Mouse (Mus musculus) adrenal gland, adult 8-10 months (tissue): ENCODE data around the gene Stkld1. TPM values are rescaled to one million over a fixed set of nuclear protein-coding genes. Genes with fewer than 3 reads are reported as not detected.

Source experiments
- DNase-seq: peaks from one replicate; pipeline ENCODE4 v3.0.0; 2022
- total RNA-seq, 4 experiments: library from RNA; stranded (reverse); gene quantifications; 2 replicates each; pipeline ENCODE4 v1.2.4; 2022

Stkld1 gene
- total RNA-seq, 4 experiments from 2014 or later = 0.75 to 0.77 TPM; not detected in 2

- DNase-seq = peak; percentile 85
Observed at GRCm38 (mm10) chr2:26915927-26916728, 17.7 kb upstream of the Stkld1 start, which contains the start of the genes Surf2 and Surf1. Gene Surf2 (plus strand): TSS chr2:26916367. Gene Surf1 (minus strand): TSS chr2:26916530.

DNA sequence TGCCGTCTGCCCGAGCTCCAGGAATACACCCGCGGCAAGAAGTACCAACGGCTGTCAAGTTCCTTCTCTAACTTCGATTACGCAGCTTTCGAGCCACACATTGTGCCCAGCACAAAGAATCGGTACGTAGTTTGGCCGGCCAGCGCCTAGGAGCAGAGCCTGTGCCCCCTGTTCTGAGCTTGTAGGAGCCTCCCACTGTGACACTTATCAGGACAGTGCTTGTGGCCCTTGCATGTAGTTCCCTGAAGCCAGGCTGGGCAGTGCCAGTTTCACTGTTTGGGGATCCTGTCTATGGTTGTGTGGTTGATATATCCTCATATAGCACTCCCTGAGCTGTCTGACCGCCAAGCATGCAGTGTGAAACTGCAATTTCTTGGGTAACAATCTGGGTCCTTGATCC, 17.1 kb upstream of the Stkld1 start:
- no peak for DNase-seq

GRCm38 (mm10) chr2:26919684-26920083, 14.2 kb upstream of the Stkld1 start:
- DNase-seq = no peak

DNA sequence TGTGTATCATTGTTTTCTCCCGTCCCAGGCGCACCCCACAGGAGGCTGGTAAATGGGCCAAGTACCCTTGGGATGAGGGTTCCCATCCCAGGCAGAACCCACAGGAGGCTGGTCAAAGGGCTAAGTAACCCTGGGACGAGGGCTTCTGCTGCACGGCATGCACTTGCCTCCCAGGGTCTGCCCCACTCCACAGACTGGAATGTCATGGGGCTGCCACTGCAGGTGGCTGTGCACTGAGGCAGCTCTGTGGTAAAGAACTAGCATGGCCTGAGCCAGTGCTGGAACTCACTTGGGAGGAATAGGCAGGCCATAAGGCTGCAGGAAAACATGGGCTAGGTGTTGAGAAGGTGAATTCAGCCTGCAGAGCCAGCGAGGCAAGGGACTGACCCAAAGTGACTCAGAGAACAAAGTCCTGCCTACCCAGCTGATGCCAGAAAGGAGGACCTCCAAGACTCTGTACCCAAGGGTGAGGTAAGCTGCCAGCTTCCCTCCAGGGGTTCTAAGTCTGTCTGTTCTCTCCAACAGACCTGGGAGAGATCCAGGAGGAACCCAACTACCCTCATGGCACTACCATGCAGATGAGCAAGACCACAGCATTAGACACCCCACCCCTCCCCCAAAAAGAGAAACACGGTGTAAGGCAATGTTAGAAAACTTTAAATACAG, 13.5 kb upstream of the Stkld1 start:
- DNase-seq = no peak

DNA sequence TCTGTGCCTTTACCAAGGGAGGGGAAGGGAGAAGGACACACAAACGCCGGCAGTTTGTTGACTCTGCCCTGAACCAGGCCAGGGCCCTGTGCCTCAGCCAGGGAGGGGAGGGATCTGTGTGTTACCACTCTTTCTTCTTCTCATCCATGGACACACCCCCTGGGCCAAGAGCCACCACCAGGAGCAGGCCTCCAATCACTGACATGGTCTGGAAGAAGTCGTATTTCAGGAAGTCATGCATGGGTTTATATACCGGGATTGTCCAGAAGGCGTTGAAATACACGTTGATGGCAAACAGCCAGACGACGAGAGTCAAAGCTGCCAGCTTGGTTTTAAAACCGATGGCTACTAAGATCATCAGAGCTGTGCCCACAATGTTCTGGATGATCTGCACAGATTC, 12.1 kb upstream of the Stkld1 start:
- DNase-seq = no peak

- no peak for DNase-seq
Observed at GRCm38 (mm10) chr2:26927745-26928476, 5.9 kb upstream of the Stkld1 start.

GRCm38 (mm10) chr2:26930390-26930789, 3.5 kb upstream of the Stkld1 start:
- peak; percentile 64 for DNase-seq

DNA sequence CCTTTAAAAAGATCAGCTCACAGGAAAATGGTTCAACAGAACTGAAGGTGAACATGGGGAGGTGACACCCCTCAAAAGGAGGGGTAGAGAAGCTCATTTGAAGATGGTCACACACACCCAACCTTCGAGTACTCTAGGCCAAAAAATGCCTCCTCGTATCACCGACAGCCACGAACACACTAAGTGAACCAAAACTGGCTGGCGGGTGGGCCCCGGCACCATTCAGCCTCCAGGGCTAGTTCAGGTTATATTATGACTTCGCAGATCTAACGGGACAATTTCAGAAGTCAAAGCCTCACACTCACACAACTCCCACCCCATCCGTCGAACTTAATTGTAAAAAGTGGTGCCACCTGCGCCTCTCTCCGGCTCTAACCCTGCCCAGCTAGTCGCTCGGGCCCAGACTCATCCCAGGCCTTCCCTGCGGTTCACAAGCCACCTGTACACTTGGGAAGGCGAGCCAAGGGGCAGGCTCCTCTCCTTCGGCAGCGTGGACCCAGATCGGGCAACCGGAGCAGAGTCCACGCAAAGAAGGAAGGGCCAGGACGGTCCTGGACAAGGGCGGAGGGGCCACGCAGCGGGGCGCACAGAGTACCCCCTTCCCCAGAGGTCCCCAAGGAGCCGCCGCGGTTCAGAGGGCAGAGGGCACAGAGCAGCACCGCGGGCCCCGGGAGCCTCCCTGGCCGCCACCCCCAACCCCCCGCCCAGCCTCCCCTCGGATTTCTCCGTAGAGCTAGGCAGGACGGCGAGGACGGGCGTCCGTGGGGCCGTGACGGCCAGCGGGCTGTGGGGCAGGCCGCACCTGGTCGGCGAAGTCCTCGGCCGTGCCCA, 1.2 kb upstream of the Stkld1 start:
- DNase-seq = no peak

- DNase-seq = no peak
Observed at GRCm38 (mm10) chr2:26935286-26935685, 1.4 kb downstream of the Stkld1 start.

- no peak for DNase-seq
Observed at GRCm38 (mm10) chr2:26936425-26936824, 2.6 kb downstream of the Stkld1 start.

DNA sequence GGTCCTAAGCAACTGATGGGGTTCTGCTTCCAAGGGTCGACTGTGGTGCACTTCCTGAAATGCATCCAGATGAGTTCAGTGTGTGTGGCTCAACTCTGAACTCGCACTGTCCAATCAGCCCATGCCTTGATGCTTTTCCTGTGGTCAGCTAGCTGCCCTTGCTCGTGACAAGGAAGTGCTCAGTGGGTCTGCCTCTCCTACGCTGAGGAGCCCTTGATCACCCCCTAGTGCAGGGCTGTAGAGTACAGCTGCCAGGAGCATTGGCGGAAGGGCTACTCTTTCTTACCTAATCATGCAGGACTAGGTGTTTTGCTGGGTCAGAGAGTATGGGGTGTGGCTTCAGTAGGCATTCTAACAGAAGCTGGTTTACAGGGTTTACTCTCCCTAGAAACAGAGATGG, 7.7 kb downstream of the Stkld1 start:
- no peak for DNase-seq

DNA sequence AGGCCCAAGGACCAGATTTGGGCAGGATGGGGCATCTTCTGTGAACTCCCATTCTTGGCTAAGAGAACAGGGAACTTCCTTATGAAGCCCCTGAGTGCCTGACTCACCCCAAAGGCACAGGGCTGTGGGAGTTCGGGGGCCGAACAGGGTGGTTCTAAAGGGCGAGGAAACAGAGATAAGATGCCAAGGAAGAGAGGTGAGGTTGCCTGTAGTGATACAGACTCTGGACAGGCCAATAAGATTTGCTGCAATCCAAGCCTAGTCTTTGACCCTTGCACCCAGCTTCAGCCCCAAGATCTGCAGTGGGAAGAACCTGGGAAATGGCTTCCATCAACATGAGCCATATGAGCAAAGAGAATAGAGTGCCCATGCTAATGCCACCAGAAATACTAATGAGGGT, 9.4 kb downstream of the Stkld1 start:
- no peak for DNase-seq

DNA sequence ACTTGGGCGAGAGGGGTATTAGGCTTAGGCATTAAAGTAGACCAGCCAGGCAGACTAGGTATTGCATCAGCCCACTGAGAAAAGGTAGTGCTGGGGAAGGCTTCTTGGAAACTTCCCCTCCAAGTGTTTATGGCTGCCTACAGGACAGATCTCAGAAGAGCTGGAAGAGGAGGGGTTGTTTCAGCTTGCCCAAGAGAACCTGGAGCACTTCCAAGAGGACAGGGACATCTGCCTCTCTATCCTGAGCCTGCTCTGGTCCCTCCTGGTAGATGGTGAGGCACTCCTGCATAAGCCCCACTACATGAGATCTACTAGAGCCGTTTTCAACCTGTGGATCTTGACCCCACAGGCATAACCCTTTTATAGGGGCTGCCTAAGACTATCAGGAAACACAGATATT, 16.6 kb downstream of the Stkld1 start:
- no peak for DNase-seq

- no peak for DNase-seq
Observed at GRCm38 (mm10) chr2:26951346-26951905, 17.6 kb downstream of the Stkld1 start.

DNA sequence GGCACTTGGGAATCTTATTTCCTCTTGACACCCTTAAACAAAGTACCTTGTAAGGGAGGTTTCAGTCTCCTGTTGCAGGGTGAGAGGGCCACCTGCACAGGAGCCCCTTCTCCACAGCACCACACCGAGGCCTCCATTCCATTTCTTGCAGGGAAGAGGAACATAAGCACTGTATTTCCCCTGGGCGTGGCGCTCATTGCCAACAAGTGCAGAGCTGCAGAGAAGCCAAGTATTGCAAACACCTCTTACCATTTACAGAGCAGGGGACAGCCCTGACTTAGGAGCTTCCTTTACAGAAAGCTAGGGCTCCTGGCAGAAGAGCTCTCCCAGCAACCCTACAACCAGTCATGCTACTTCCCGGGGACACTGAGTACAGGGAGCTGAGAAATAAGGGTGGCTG, 18.3 kb downstream of the Stkld1 start:
- DNase-seq = no peak

- DNase-seq = no peak
Observed at GRCm38 (mm10) chr2:26952866-26953265, 19.0 kb downstream of the Stkld1 start.

DNA sequence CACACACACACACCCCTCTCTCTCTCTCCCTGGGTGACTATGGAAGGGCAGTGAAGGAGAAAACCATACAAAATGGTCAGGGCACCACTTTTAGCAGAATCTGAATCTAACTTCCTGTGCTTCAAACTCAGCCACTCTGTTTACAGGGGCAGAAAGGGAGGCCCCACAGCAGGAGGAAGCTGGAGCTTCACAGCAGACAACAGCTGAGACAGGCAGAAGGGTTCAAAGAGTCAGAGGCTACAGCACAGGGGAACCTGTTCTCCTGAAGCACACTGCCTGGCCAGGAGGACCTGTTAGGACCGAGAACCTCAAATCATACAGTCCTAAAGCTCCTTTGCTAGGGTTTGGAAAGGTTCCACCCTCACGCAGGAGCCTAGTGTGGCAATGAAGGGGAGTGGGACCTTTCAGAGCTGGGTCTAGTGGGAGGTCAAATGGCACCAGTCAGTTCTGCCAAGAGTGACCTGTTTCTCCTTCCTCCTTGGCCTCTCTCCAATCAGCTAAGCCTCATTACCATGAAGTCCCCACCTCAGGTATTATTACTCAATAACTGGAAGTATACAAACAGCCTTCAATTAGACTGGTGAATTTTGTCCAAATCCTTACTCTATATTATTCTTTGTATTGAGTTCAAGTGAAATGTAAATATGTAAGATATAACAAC, 21.0 kb downstream of the Stkld1 start:
- no peak for DNase-seq

GRCm38 (mm10) chr2:26956811-26957487, 23.1 kb downstream of the Stkld1 start:
- DNase-seq = no peak

DNA sequence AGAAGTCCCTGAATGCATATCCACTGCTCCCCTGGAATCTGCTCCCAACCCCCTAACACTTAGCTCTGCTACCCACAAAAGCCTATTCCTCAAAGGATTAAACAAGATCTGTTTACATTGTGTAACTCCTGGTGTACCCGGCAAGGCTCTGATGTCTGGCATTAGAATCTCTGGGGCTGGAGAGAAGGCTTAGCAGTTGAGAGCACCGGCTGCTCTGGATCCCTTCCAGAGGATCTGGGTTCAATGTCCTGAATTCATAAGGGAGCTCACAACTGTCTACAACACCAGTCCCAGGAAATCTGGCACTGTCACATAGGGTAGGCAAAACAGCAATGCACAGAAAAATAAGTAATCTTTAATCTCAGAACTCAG, 23.6 kb downstream of the Stkld1 start:
- no peak for DNase-seq

- DNase-seq = no peak
Observed at GRCm38 (mm10) chr2:26960756-26961155, 26.9 kb downstream of the Stkld1 start.
